Mouse (Mus musculus) hindbrain, embryonic 16.5 days (tissue): ENCODE results near the gene Ppa1. TPM values are rescaled to one million over a fixed set of nuclear protein-coding genes. Genes with fewer than 3 reads are reported as not detected.
"Not testable (repeated sequence)": the region's sequence is repeated elsewhere in the genome, so short reads cannot be mapped to it uniquely, and the experiment has no call there.

ENCODE experiments used
- ATAC-seq: fragments of 200-750 bp; cut with Nextera tagmentation; 2 replicates; pipeline ENCODE4 v1.8.0; 2017; ENCODE audit warnings: moderate TSS enrichment, moderate library complexity
- H3K27ac ChIP-seq: fragments of 300-500 bp; sonication (generic); 2 replicates; pipeline ENCODE4 v1.5.1; 2014; ENCODE audit warnings: low read depth, mild to moderate bottlenecking, control low read depth, low read length, moderate library complexity
- H3K27me3 ChIP-seq: fragments of 300-500 bp; sonication (generic); replicated peaks from 2 replicates; pipeline ENCODE4 v1.6.1; 2014; ENCODE audit warnings: low read length; ENCODE audit not compliant: control insufficient read depth, insufficient read depth
- H3K36me3 ChIP-seq: fragments of 300-500 bp; sonication (generic); 2 replicates; pipeline ENCODE4 v1.6.1; 2014; ENCODE audit warnings: mild to moderate bottlenecking, low read length, moderate library complexity, mixed read lengths; ENCODE audit not compliant: control insufficient read depth, insufficient read depth
- H3K4me1 ChIP-seq: fragments of 300-500 bp; sonication (generic); 2 replicates; pipeline ENCODE4 v1.6.1; 2014; ENCODE audit warnings: low read depth, low read length; ENCODE audit not compliant: control insufficient read depth, insufficient read depth
- H3K4me2 ChIP-seq: fragments of 300-500 bp; sonication (generic); 2 replicates; pipeline ENCODE4 v1.6.1; 2014; ENCODE audit warnings: mild to moderate bottlenecking, low read length, control low read depth, moderate library complexity
- H3K4me3 ChIP-seq: fragments of 300-500 bp; sonication (generic); 2 replicates; pipeline ENCODE4 v1.5.1; 2014; ENCODE audit warnings: mild to moderate bottlenecking, low read length, control low read depth, moderate library complexity
- H3K9ac ChIP-seq: fragments of 300-500 bp; sonication (generic); 2 replicates; pipeline ENCODE4 v1.6.1; 2014; ENCODE audit warnings: low read depth, mild to moderate bottlenecking, control low read depth, low read length, moderate library complexity
- H3K9me3 ChIP-seq: fragments of 300-500 bp; sonication (generic); 2 replicates; pipeline ENCODE4 v1.6.1; 2014; ENCODE audit warnings: mild to moderate bottlenecking, low read length, moderate library complexity; ENCODE audit not compliant: control insufficient read depth
- WGBS: fragments of 180-500 bp; shearing (Covaris S2); extraction: QIAGEN DNeasy Blood & Tissue Kit; methylation state at CpG from one replicate; pipeline ENCODE4 v1.1.7; 2014; 5-methylcytosine and 5-hydroxymethylcytosine counted together
- polyA plus RNA-seq: library from polyadenylated mRNA; unstranded; fragments of >200 nt; fragmentation: Nextera tagmentation; extraction: Ambion mirVana; gene quantifications from 2 replicates; pipeline ENCODE4 v1.2.1, GENCODE M21; 2015

The Ppa1 gene
- polyA plus RNA-seq = 207 and 226 TPM in 2 replicates

- H3K4me2 ChIP-seq = peak within 1 kb of the TSS; percentile 83
- 0 out of 2 replicates have a peak, but pooled peaks cover 2% of the 10 kb centered on the region for H3K36me3 ChIP-seq
- H3K9ac ChIP-seq = peak within 1 kb of the TSS; percentile 93
- no peaks in the 10 kb centered on the region for H3K9me3 ChIP-seq
- peak; percentile 99 for ATAC-seq
- peak within 1 kb of the TSS; percentile 89 for H3K4me3 ChIP-seq
- H3K27me3 ChIP-seq = no peaks in the 10 kb centered on the region
- WGBS = 4% methylated on average over 25 of the region's 50 CpGs
- peak within 1 kb of the TSS; percentile 90 for H3K27ac ChIP-seq
- peaks cover 9% of the 10 kb centered on the region for H3K4me1 ChIP-seq
These were observed at the start of gene Ppa1 for GRCm38 (mm10) chr10:61647790-61648736. Gene Ppa1 (plus strand): TSS chr10:61648552.

GRCm38 (mm10) chr10:61599556-61600114, 48.7 kb upstream of the Ppa1 start:
- no peak overlapping the region for H3K27ac ChIP-seq
- WGBS = 44% methylated on average over 9 of the region's 9 CpGs

GRCm38 (mm10) chr10:61602283-61603033, 45.9 kb upstream of the Ppa1 start:
- H3K9ac ChIP-seq = no peak overlapping the region
- peak overlapping the region; percentile 41 for H3K4me2 ChIP-seq
- WGBS = 13% methylated on average over 14 of the region's 14 CpGs
- H3K27me3 ChIP-seq = peaks cover 2% of the 10 kb centered on the region
- no peaks in the 10 kb centered on the region for H3K4me1 ChIP-seq
- H3K9me3 ChIP-seq = no peaks in the 10 kb centered on the region
- H3K36me3 ChIP-seq = no peaks in the 10 kb centered on the region
- H3K27ac ChIP-seq = no peak overlapping the region
- peak overlapping the region; percentile 18; the same call in 1 of the 2 replicates for H3K4me3 ChIP-seq
- ATAC-seq = peak; percentile 83

More at GRCm38 (mm10) chr10:61599556-61600114, 48.7 kb upstream of the Ppa1 start:
- Histone ChIP-seq H3K9ac (no peak overlapping the region), H3K36me3 (no peaks in the 10 kb centered on the region), H3K4me2 (no peak overlapping the region), H3K4me1 (peaks cover 4% of the 10 kb centered on the region), H3K27me3 (peaks cover 9% of the 10 kb centered on the region), H3K4me3 (no peak overlapping the region), H3K9me3 (no peaks in the 10 kb centered on the region)
- ATAC-seq = no peak

DNA sequence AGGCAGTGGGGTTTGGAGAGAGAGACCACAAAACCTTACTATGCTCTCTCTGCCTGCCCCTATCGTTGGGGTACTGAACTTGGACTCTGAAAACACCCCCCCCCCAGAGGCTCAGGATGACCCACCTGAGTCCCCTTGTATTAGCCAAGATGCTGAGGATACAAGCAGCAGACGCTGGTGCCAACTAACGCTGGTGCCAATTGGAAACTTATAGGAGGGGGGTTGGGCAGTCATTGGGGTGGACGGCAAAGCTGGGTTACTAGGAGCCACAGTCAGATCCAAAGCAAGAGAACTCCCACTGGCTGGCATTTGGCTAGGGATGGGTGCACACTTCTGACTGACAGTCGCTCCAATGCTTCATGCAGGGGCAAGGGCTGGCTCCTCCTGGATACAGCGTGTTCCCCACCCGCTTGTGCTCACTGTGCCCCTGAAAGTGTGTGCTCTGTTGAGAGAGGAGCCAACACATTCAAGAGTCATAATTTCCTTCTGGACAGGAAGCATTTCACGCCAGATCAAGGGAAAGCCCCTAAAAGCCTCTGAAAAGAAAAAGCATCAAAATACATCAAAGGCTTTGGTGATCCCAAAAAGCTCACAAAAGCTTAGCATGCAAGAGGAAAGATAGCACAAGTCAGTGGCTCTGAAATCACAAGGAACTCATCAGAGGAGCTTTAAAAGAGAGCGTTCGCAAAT, 43.8 kb upstream of the Ppa1 start:
- H3K27ac ChIP-seq = no peak overlapping the region

GRCm38 (mm10) chr10:61605381-61605780, 43.0 kb upstream of the Ppa1 start:
- not testable (repeated sequence) for H3K36me3 ChIP-seq

More for the DNA sequence above, 43.8 kb upstream of the Ppa1 start:
- ATAC-seq = no peak
- 69% methylated on average over 10 of the region's 10 CpGs for WGBS
- Histone ChIP-seq H3K4me3 (no peak overlapping the region), H3K9me3 (no peaks in the 10 kb centered on the region), H3K27me3 (peaks cover 2% of the 10 kb centered on the region), H3K4me1 (no peaks in the 10 kb centered on the region), H3K9ac (no peak overlapping the region; the same call in 1 of the 2 replicates), H3K36me3 (no peaks in the 10 kb centered on the region), H3K4me2 (no peak overlapping the region)

GRCm38 (mm10) chr10:61605851-61606250, 42.5 kb upstream of the Ppa1 start:
- Histone ChIP-seq H3K4me3 (no peak overlapping the region), H3K4me2 (no peak overlapping the region), H3K27me3 (peaks cover 2% of the 10 kb centered on the region), H3K9me3 (no peaks in the 10 kb centered on the region), H3K9ac (no peak overlapping the region), H3K36me3 (no peaks in the 10 kb centered on the region), H3K4me1 (no peaks in the 10 kb centered on the region), H3K27ac (no peak overlapping the region)
- WGBS = 16% methylated on average over 8 of the region's 8 CpGs
- no peak for ATAC-seq

More at GRCm38 (mm10) chr10:61605381-61605780, 43.0 kb upstream of the Ppa1 start:
- ATAC-seq, H3K4me3 ChIP-seq, H3K4me2 ChIP-seq, H3K4me1 ChIP-seq, H3K27me3 ChIP-seq, H3K9me3 ChIP-seq, H3K9ac ChIP-seq, H3K27ac ChIP-seq: not testable (repeated sequence)
- 70% methylated on average over 11 of the region's 11 CpGs for WGBS

- no peak for ATAC-seq
- H3K4me2 ChIP-seq = no peak overlapping the region
- no peaks in the 10 kb centered on the region for H3K36me3 ChIP-seq
- no peak overlapping the region for H3K4me3 ChIP-seq
- no peaks in the 10 kb centered on the region for H3K9me3 ChIP-seq
- H3K9ac ChIP-seq = no peak overlapping the region
- no peak overlapping the region for H3K27ac ChIP-seq
- H3K4me1 ChIP-seq = no peaks in the 10 kb centered on the region
- H3K27me3 ChIP-seq = peaks cover 2% of the 10 kb centered on the region
These were observed 40.1 kb upstream of the Ppa1 start for GRCm38 (mm10) chr10:61608233-61608632.

DNA sequence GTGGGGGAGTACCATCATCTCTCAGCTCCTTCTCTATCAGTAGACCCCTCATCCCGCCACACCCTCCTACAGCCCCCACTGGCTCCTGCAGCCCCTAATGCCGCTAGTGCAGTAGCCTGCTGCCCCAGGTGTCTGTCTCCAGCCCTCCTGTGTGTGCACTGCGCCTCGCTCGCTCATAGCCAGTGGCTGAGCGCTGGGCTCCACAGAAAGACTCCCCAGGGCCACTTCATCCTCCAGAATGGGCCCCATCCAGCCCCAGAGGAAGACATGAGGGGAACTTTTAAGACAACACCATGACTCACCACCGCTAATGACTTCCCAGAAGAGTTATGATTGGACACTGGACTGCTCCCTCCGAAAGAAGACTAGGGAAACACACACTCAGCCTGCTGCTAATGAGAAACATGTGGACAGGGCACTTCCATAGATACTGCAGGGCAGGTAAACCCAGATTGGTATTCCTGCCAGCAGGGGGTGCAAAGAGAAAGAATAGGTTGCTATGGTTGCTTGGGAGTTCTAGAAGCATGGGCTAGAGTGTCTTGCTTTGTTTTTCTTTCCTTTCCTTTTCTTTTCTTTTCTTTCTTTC, 37.6 kb upstream of the Ppa1 start:
- Histone ChIP-seq H3K4me3 (no peak overlapping the region), H3K36me3 (no peaks in the 10 kb centered on the region), H3K9me3 (no peaks in the 10 kb centered on the region), H3K27me3 (no peaks in the 10 kb centered on the region), H3K4me1 (no peaks in the 10 kb centered on the region), H3K9ac (no peak overlapping the region), H3K4me2 (no peak overlapping the region), H3K27ac (no peak overlapping the region)
- ATAC-seq = no peak
- 76% methylated on average over 8 of the region's 8 CpGs for WGBS
